8 mouse cellular contexts compared by ENCODE assay signal in genomic region chr2:84740608-84741333, GRCm38 (mm10). TPM values are rescaled to one million over a fixed set of nuclear protein-coding genes. Genes with fewer than 3 reads are reported as not detected.
DNase-seq lines count a peak whose midpoint lies in the region; ATAC-seq and TF ChIP-seq lines count a peak whose summit lies in the region.

No protein-coding gene starts in this region.

- H3K4me3 ChIP-seq in cerebellum, adult 2 months (replicated peaks; ENCODE audit: insufficient read depth, low read depth, low read length): no peak overlapping the region
- no peak overlapping the region for H3K4me3 ChIP-seq in MEL (ENCODE audit: control insufficient read depth in 1 of 2, insufficient read depth in 1 of 2, low read depth in 2 of 2, low read length in 2 of 2)
- H3K4me3 ChIP-seq in forebrain, postnatal 0 days (ENCODE audit: low read depth, low read length): no peak overlapping the region
- no peak overlapping the region; the same call in 1 of the 2 replicates for H3K4me3 ChIP-seq in kidney, postnatal 0 days (replicated peaks; ENCODE audit: low read depth, low read length)
- peak overlapping the region; percentile 78; the same call in 1 of the 2 replicates for H3K4me3 ChIP-seq in midbrain, embryonic 11.5 days (ENCODE audit: low read depth, low read length)

- no peak for DNase-seq in cerebellum, adult 2 months
- DNase-seq in cerebellum, adult 18-20 months: no peak
- DNase-seq in MEL (ENCODE audit: low read depth, low spot score): peak; percentile 37
- DNase-seq in forebrain, postnatal 0 days: no peak
- peak; percentile 68 for DNase-seq in kidney, postnatal 0 days (ENCODE audit: low spot score)
- peak; percentile 88 for DNase-seq in midbrain, embryonic 11.5 days (ENCODE audit: low spot score, missing footprints)
- no peak for DNase-seq in right cerebral cortex, postnatal 4 days
- DNase-seq in adrenal gland, adult 18-20 months (ENCODE audit: low spot score in 2 of 2): no peak

- TF ChIP-seq POLR2A in cerebellum, adult 2 months (IDR thresholded peaks at IDR 0.05; ENCODE audit: borderline replicate concordance, insufficient read depth, low read length): no peak
- TF ChIP-seq POLR2A in MEL (IDR thresholded peaks at IDR 0.05; ENCODE audit: control insufficient read depth in 1 of 2, insufficient read depth in 1 of 2, low read depth in 1 of 2, low read length in 2 of 2, poor library complexity in 1 of 2): no peak

- H3K4me2 ChIP-seq in forebrain, postnatal 0 days (ENCODE audit: low read depth): peak overlapping the region; percentile 27; the same call in 1 of the 2 replicates
- H3K4me2 ChIP-seq in kidney, postnatal 0 days (ENCODE audit: low read length): peak overlapping the region; percentile 85
- peak overlapping the region; percentile 72 for H3K4me2 ChIP-seq in midbrain, embryonic 11.5 days

- H3K9me3 ChIP-seq in MEL (replicated peaks; ENCODE audit: insufficient read depth, low read length): no peaks in the 10 kb centered on the region
- no peaks in the 10 kb centered on the region for H3K9me3 ChIP-seq in forebrain, postnatal 0 days (ENCODE audit: low read length)
- no peaks in the 10 kb centered on the region for H3K9me3 ChIP-seq in kidney, postnatal 0 days (replicated peaks; ENCODE audit: low read length)
- H3K9me3 ChIP-seq in midbrain, embryonic 11.5 days (ENCODE audit: control insufficient read depth, low read length): no peaks in the 10 kb centered on the region

- no peaks in the 10 kb centered on the region for H3K36me3 ChIP-seq in MEL (ENCODE audit: control insufficient read depth in 1 of 2, insufficient read depth in 2 of 2, low read length in 2 of 2)
- no peaks in the 10 kb centered on the region for H3K36me3 ChIP-seq in forebrain, postnatal 0 days (ENCODE audit: insufficient read depth)
- H3K36me3 ChIP-seq in kidney, postnatal 0 days (ENCODE audit: insufficient read depth, low read length): no peaks in the 10 kb centered on the region
- H3K36me3 ChIP-seq in midbrain, embryonic 11.5 days (ENCODE audit: control insufficient read depth, insufficient read depth, low read length): no peaks in the 10 kb centered on the region

- no peak for ATAC-seq in forebrain, postnatal 0 days
- no peak for ATAC-seq in kidney, postnatal 0 days (replicated peaks; ENCODE audit: low FRiP score, low read depth)
- ATAC-seq in midbrain, embryonic 11.5 days (ENCODE audit: low FRiP score): no peak

- no peak for TF ChIP-seq EP300 in MEL (IDR thresholded peaks at IDR 0.05; ENCODE audit: low read depth in 1 of 2, low read length in 2 of 2)

- TF ChIP-seq CTCF in cerebellum, adult 2 months (IDR thresholded peaks at IDR 0.05; ENCODE audit: borderline replicate concordance, insufficient read depth, low read depth, low read length): peak; percentile 3; the same call in 1 of the 2 replicates
- peak in 1 of 3 experiments; percentile 50; a peak in 2 of 6 replicates for TF ChIP-seq CTCF in MEL (IDR thresholded peaks at IDR 0.05 in 2 of 3, conservative IDR thresholded peaks at IDR 0.05 in 1 of 3; ENCODE audit: control insufficient read depth in 1 of 3, insufficient read depth in 1 of 3, low read depth in 2 of 3, low read length in 3 of 3, poor library complexity in 1 of 3, severe bottlenecking in 1 of 3)
- TF ChIP-seq CTCF in forebrain, postnatal 0 days (IDR thresholded peaks at IDR 0.05; ENCODE audit: low read depth): peak; percentile 49
- peak; percentile 59 for TF ChIP-seq CTCF in kidney, postnatal 0 days (IDR thresholded peaks at IDR 0.05; ENCODE audit: low read depth)

- WGBS in cerebellum, adult 2 months: 64% methylated on average over 15 of the region's 15 CpGs
- WGBS in forebrain, postnatal 0 days: 54% methylated on average over 15 of the region's 15 CpGs
- WGBS in kidney, postnatal 0 days: 48% methylated on average over 15 of the region's 15 CpGs
- 66% methylated on average over 15 of the region's 15 CpGs for WGBS in midbrain, embryonic 11.5 days

- H3K9ac ChIP-seq in MEL (ENCODE audit: control insufficient read depth, low read depth, low read length, poor library complexity, severe bottlenecking): no peak overlapping the region
- H3K9ac ChIP-seq in forebrain, postnatal 0 days: no peak overlapping the region; the same call in 1 of the 2 replicates
- peak overlapping the region; percentile 89; the same call in 1 of the 2 replicates for H3K9ac ChIP-seq in kidney, postnatal 0 days (ENCODE audit: low read depth, low read length)
- H3K9ac ChIP-seq in midbrain, embryonic 11.5 days (ENCODE audit: low read length): peak overlapping the region; percentile 98; the same call in 1 of the 2 replicates

- peak; percentile 40 for TF ChIP-seq RAD21 in MEL (IDR thresholded peaks at IDR 0.05; ENCODE audit: low read depth, low read length)

- peaks cover 23% of the 10 kb centered on the region; the same call in 1 of the 2 replicates for H3K4me1 ChIP-seq in cerebellum, adult 2 months (ENCODE audit: control insufficient read depth, insufficient read depth, low read length)
- 0 out of 4 replicates have a peak, but pooled peaks cover 0 to 3% of the 10 kb centered on the region in 2 experiments for H3K4me1 ChIP-seq in MEL (ENCODE audit: control insufficient read depth in 1 of 2, insufficient read depth in 2 of 2, low read length in 2 of 2)
- H3K4me1 ChIP-seq in forebrain, postnatal 0 days (ENCODE audit: insufficient read depth): peaks cover 40% of the 10 kb centered on the region
- peaks cover 54% of the 10 kb centered on the region for H3K4me1 ChIP-seq in kidney, postnatal 0 days (replicated peaks; ENCODE audit: insufficient read depth, low read length)
- H3K4me1 ChIP-seq in midbrain, embryonic 11.5 days (ENCODE audit: control insufficient read depth, insufficient read depth, low read length): peaks cover 59% of the 10 kb centered on the region

- no peak overlapping the region for H3K27ac ChIP-seq in cerebellum, adult 2 months (ENCODE audit: insufficient read depth, low read length)
- no peak overlapping the region for H3K27ac ChIP-seq in MEL (ENCODE audit: control insufficient read depth, low read depth, low read length)
- no peak overlapping the region for H3K27ac ChIP-seq in forebrain, postnatal 0 days (ENCODE audit: low read depth, low read length)
- peak overlapping the region; percentile 34; the same call in 1 of the 2 replicates for H3K27ac ChIP-seq in kidney, postnatal 0 days
- peak overlapping the region; percentile 52 for H3K27ac ChIP-seq in midbrain, embryonic 11.5 days (ENCODE audit: low read depth, low read length)

- no peaks in the 10 kb centered on the region for H3K27me3 ChIP-seq in cerebellum, adult 2 months (ENCODE audit: control insufficient read depth, insufficient read depth, low read length)
- H3K27me3 ChIP-seq in MEL (ENCODE audit: control insufficient read depth in 1 of 2, insufficient read depth in 2 of 2, low read length in 2 of 2): peaks cover 0 to 7% of the 10 kb centered on the region in 2 experiments; a peak in 2 of 4 replicates
- H3K27me3 ChIP-seq in forebrain, postnatal 0 days (ENCODE audit: insufficient read depth, low read length): no peaks in the 10 kb centered on the region
- no peaks in the 10 kb centered on the region for H3K27me3 ChIP-seq in kidney, postnatal 0 days (ENCODE audit: insufficient read depth, low read length)
- H3K27me3 ChIP-seq in midbrain, embryonic 11.5 days (ENCODE audit: control insufficient read depth, insufficient read depth, low read length): no peaks in the 10 kb centered on the region

- no peaks in the 10 kb centered on the region for H3K79me2 ChIP-seq in MEL (ENCODE audit: control insufficient read depth, insufficient read depth, low read length, poor library complexity)

RNA-seq across cellular contexts. Expression of gene Gm19426, which starts 2.7 kb away (rescaled TPM):
- 3.0 and 3.4 TPM in 2 replicates for polyA plus RNA-seq in cerebellum, adult 2 months (2012; rRNA removed)
- total RNA-seq in MEL (2012; rRNA removed): not detected in 2 replicates
- polyA plus RNA-seq in MEL (2012; ENCODE audit: insufficient read depth in 1 of 2, insufficient read length in 2 of 2, low read depth in 1 of 2, low replicate concordance in 2 of 2, missing spikeins in 1 of 2): not detected
- 2.2 and 3.0 TPM in 2 replicates for total RNA-seq in forebrain, postnatal 0 days (2014; rRNA removed)
- 2.2 and 2.6 TPM in 2 replicates for polyA plus RNA-seq in forebrain, postnatal 0 days (2015; fragmentation: Nextera tagmentation; extraction: Ambion mirVana)
- polyA plus RNA-seq in kidney, postnatal 0 days (2015; fragmentation: Nextera tagmentation; extraction: Ambion mirVana): 8.7 and 9.3 TPM in 2 replicates
- polyA plus RNA-seq in midbrain, embryonic 11.5 days (2014; fragmentation: Nextera tagmentation; extraction: Ambion mirVana): 4.5 and 6.5 TPM in 2 replicates
- total RNA-seq in adrenal gland, adult 18-20 months (2021): 1 to 10 TPM; 1.5 to 1.8 TPM

RNA-seq across cellular contexts. Expression of gene Ypel4, which starts 6.9 kb away (rescaled TPM):
- 164 and 171 TPM in 2 replicates for polyA plus RNA-seq in cerebellum, adult 2 months (2012; rRNA removed)
- total RNA-seq in MEL (2012; rRNA removed): not detected in 2 replicates
- under 1 TPM in 1 of 2 experiments, not detected in 1; 0.06 TPM for polyA plus RNA-seq in MEL (2012; ENCODE audit: insufficient read depth in 1 of 2, insufficient read length in 2 of 2, low read depth in 1 of 2, low replicate concordance in 2 of 2, missing spikeins in 1 of 2)
- 14.8 and 15.0 TPM in 2 replicates for total RNA-seq in forebrain, postnatal 0 days (2014; rRNA removed)
- 7.4 and 9.3 TPM in 2 replicates for polyA plus RNA-seq in forebrain, postnatal 0 days (2015; fragmentation: Nextera tagmentation; extraction: Ambion mirVana)
- polyA plus RNA-seq in kidney, postnatal 0 days (2015; fragmentation: Nextera tagmentation; extraction: Ambion mirVana): 4.1 TPM in 2 replicates
- polyA plus RNA-seq in midbrain, embryonic 11.5 days (2014; fragmentation: Nextera tagmentation; extraction: Ambion mirVana): 13.6 and 14.2 TPM in 2 replicates
- total RNA-seq in adrenal gland, adult 18-20 months (2021): 1 to 10 TPM; 4.8 to 5.1 TPM

RNA-seq across cellular contexts. Expression of gene Clp1, which starts 13.6 kb away (rescaled TPM):
- 12.0 and 12.7 TPM in 2 replicates for polyA plus RNA-seq in cerebellum, adult 2 months (2012; rRNA removed)
- total RNA-seq in MEL (2012; rRNA removed): 27.1 and 29.1 TPM in 2 replicates
- 10 to 100 TPM in 1 of 2 experiments, not detected in 1; 29.8 TPM for polyA plus RNA-seq in MEL (2012; ENCODE audit: insufficient read depth in 1 of 2, insufficient read length in 2 of 2, low read depth in 1 of 2, low replicate concordance in 2 of 2, missing spikeins in 1 of 2)
- total RNA-seq in forebrain, postnatal 0 days (2014; rRNA removed): 13.2 and 18.7 TPM in 2 replicates
- 15.6 and 15.8 TPM in 2 replicates for polyA plus RNA-seq in forebrain, postnatal 0 days (2015; fragmentation: Nextera tagmentation; extraction: Ambion mirVana)
- 24.5 and 26.0 TPM in 2 replicates for polyA plus RNA-seq in kidney, postnatal 0 days (2015; fragmentation: Nextera tagmentation; extraction: Ambion mirVana)
- 54.4 and 57.0 TPM in 2 replicates for polyA plus RNA-seq in midbrain, embryonic 11.5 days (2014; fragmentation: Nextera tagmentation; extraction: Ambion mirVana)
- 10 to 100 TPM; 13.4 to 15.3 TPM for total RNA-seq in adrenal gland, adult 18-20 months (2021)

RNA-seq across cellular contexts. Expression of gene Zdhhc5, which starts 25.8 kb away (rescaled TPM):
- polyA plus RNA-seq in cerebellum, adult 2 months (2012; rRNA removed): 37.4 and 38.4 TPM in 2 replicates
- total RNA-seq in MEL (2012; rRNA removed): 26.4 and 29.3 TPM in 2 replicates
- polyA plus RNA-seq in MEL (2012; ENCODE audit: insufficient read depth in 1 of 2, insufficient read length in 2 of 2, low read depth in 1 of 2, low replicate concordance in 2 of 2, missing spikeins in 1 of 2): 10 to 100 TPM in 1 of 2 experiments, not detected in 1; 42.9 TPM
- 22.9 and 27.5 TPM in 2 replicates for total RNA-seq in forebrain, postnatal 0 days (2014; rRNA removed)
- 13.1 TPM in 2 replicates for polyA plus RNA-seq in forebrain, postnatal 0 days (2015; fragmentation: Nextera tagmentation; extraction: Ambion mirVana)
- 25.9 and 29.2 TPM in 2 replicates for polyA plus RNA-seq in kidney, postnatal 0 days (2015; fragmentation: Nextera tagmentation; extraction: Ambion mirVana)
- polyA plus RNA-seq in midbrain, embryonic 11.5 days (2014; fragmentation: Nextera tagmentation; extraction: Ambion mirVana): 22.4 and 23.9 TPM in 2 replicates
- 10 to 100 TPM; 62.0 to 70.2 TPM for total RNA-seq in adrenal gland, adult 18-20 months (2021)

RNA-seq across cellular contexts. Expression of gene Serping1, which starts 34.5 kb away (rescaled TPM):
- polyA plus RNA-seq in cerebellum, adult 2 months (2012; rRNA removed): 19.6 and 22.6 TPM in 2 replicates
- not detected in 2 replicates for total RNA-seq in MEL (2012; rRNA removed)
- polyA plus RNA-seq in MEL (2012; ENCODE audit: insufficient read depth in 1 of 2, insufficient read length in 2 of 2, low read depth in 1 of 2, low replicate concordance in 2 of 2, missing spikeins in 1 of 2): not detected
- total RNA-seq in forebrain, postnatal 0 days (2014; rRNA removed): 9.1 and 19.2 TPM in 2 replicates
- 23.1 and 24.8 TPM in 2 replicates for polyA plus RNA-seq in forebrain, postnatal 0 days (2015; fragmentation: Nextera tagmentation; extraction: Ambion mirVana)
- polyA plus RNA-seq in kidney, postnatal 0 days (2015; fragmentation: Nextera tagmentation; extraction: Ambion mirVana): 140 and 156 TPM in 2 replicates
- polyA plus RNA-seq in midbrain, embryonic 11.5 days (2014; fragmentation: Nextera tagmentation; extraction: Ambion mirVana): 37.0 and 39.2 TPM in 2 replicates
- 100 to 1,000 TPM in 1 of 2 experiments, 10 to 100 TPM in 1; 78.6 to 115 TPM for total RNA-seq in adrenal gland, adult 18-20 months (2021)

Comparison
In these comparisons a context has a peak if more than half of its experiments do, and no peak if none do; other contexts are left out.
1. DNase-seq: peak in MEL (single experiment), kidney, postnatal 0 days (single experiment) and midbrain, embryonic 11.5 days (single experiment); none in cerebellum, adult 2 months (0 of 2), cerebellum, adult 18-20 months (0 of 2), forebrain, postnatal 0 days (single experiment), right cerebral cortex, postnatal 4 days (single experiment) and adrenal gland, adult 18-20 months (0 of 2).
2. H3K27ac ChIP-seq: peak in kidney, postnatal 0 days (single experiment) and midbrain, embryonic 11.5 days (single experiment); none in cerebellum, adult 2 months (single experiment), MEL (single experiment) and forebrain, postnatal 0 days (single experiment).
3. H3K9ac ChIP-seq: peak in kidney, postnatal 0 days (single experiment) and midbrain, embryonic 11.5 days (single experiment); none in MEL (single experiment) and forebrain, postnatal 0 days (single experiment).
4. H3K4me2 ChIP-seq: peak in every context shown above with its lines; median percentile 85 in kidney, postnatal 0 days; 72 in midbrain, embryonic 11.5 days; 27 in forebrain, postnatal 0 days.
5. RNA of gene Ypel4, which starts 6.9 kb away (polyA plus RNA-seq): 164 to 171 TPM in cerebellum, adult 2 months; 13.6 to 14.2 TPM in midbrain, embryonic 11.5 days, 7.4 to 9.3 TPM in forebrain, postnatal 0 days, 4.1 TPM in kidney, postnatal 0 days and 0.06 TPM in MEL; every median in the first group is over 10 times any median in the second.